In genomic region chr9:47438976-47439375, GRCm38 (mm10) we compare ENCODE assay signal across 17 mouse cellular contexts.
"Had no signal": no experiment of that assay in that cellular context is flagged by ENCODE, and none has a peak within 500 bp of the region (broad histone marks: within the 10 kb centered on the region; RNA-seq: fewer than 3 reads in every experiment).

No protein-coding gene starts in this region.

- H3K27ac ChIP-seq: kidney, embryonic 15.5 days; limb, embryonic 10.5 days; limb, embryonic 13.5 days; liver, embryonic 12.5 days; liver, embryonic 15.5 days; lung, embryonic 15.5 days; neural tube, embryonic 13.5 days; stomach, postnatal 0 days had no signal

- H3K27me3 ChIP-seq: liver, embryonic 15.5 days; lung, embryonic 15.5 days; midbrain, embryonic 15.5 days had no signal

- H3K4me2 ChIP-seq: liver, embryonic 15.5 days had no signal

- DNase-seq: kidney, adult 11 months; kidney, adult 8-10 months; kidney, postnatal 36 days; liver; lung, adult 18-20 months; lung, postnatal 14 days; thymus, adult 2 months; thymus, postnatal 14 days had no signal

- H3K4me1 ChIP-seq: liver, embryonic 12.5 days; liver, embryonic 15.5 days had no signal

- H3K4me3 ChIP-seq: liver, embryonic 12.5 days; liver, embryonic 15.5 days had no signal

- H3K36me3 ChIP-seq: kidney, embryonic 15.5 days; limb, embryonic 10.5 days; limb, embryonic 13.5 days; liver, embryonic 12.5 days; liver, embryonic 15.5 days; lung, embryonic 15.5 days; midbrain, embryonic 15.5 days; neural tube, embryonic 13.5 days had no signal

- H3K9me3 ChIP-seq: kidney, embryonic 15.5 days; limb, embryonic 10.5 days; limb, embryonic 13.5 days; liver, embryonic 12.5 days; liver, embryonic 15.5 days; lung, embryonic 15.5 days; midbrain, embryonic 15.5 days; neural tube, embryonic 13.5 days had no signal

- ATAC-seq: liver, embryonic 12.5 days had no signal

- H3K9ac ChIP-seq: kidney, embryonic 15.5 days; limb, embryonic 13.5 days; liver, embryonic 12.5 days; liver, embryonic 15.5 days; lung, embryonic 15.5 days had no signal
